Comparison of ENCODE assay signal across 28 mouse cellular contexts in genomic region chr10:118953440-118953839, GRCm38 (mm10).
DNase-seq lines count a peak whose midpoint lies in the region; ATAC-seq and TF ChIP-seq lines count a peak whose summit lies in the region.
"Had no signal": no experiment of that assay in that cellular context is flagged by ENCODE, and none has a peak within 500 bp of the region (broad histone marks: within the 10 kb centered on the region; RNA-seq: fewer than 3 reads in every experiment).

No protein-coding gene starts in this region.

- ATAC-seq in heart, embryonic 16.5 days (replicated peaks; ENCODE audit: extremely low read depth, insufficient read depth, low FRiP score): peak; percentile 85
- ATAC-seq: activated CD4-positive, CD25-positive, alpha-beta regulatory T cell, adult 4 months; CD4-positive, CD25-positive, alpha-beta regulatory T cell, adult 4 months; forebrain, embryonic 14.5 days; forebrain, embryonic 16.5 days; Patski had no signal

- 36% methylated on average over 6 of the region's 6 CpGs for WGBS in heart, embryonic 16.5 days
- WGBS in heart, adult 2 months: 38% methylated on average over 6 of the region's 6 CpGs

- no peak for TF ChIP-seq CTCF in heart, adult 2 months (IDR thresholded peaks at IDR 0.05)

- H3K27ac ChIP-seq in heart, embryonic 16.5 days (ENCODE audit: low read length): peak overlapping the region; percentile 1; the same call in 1 of the 2 replicates
- H3K27ac ChIP-seq in heart, adult 2 months: no peak overlapping the region
- H3K27ac ChIP-seq: embryonic facial prominence, embryonic 13.5 days; embryonic facial prominence, embryonic 15.5 days; forebrain, embryonic 10.5 days; forebrain, embryonic 12.5 days had no signal

- DNase-seq in heart, adult 11 months: peak; percentile 49
- no peak for DNase-seq in heart, postnatal 14 days
- DNase-seq in heart, adult 2 months: no peak
- peak; percentile 21 for DNase-seq in thymus, postnatal 4 days
- DNase-seq in thymus, postnatal 0 days (ENCODE audit: low spot score): no peak
- DNase-seq: adrenal gland, adult 8-10 months; adrenal gland, postnatal 14 days; adrenal gland, postnatal 36 days; cerebellum, adult 11 months; cerebellum, adult 18-20 months; cerebellum, adult 8-10 months; cerebellum, adult 9-11 months; cerebellum, postnatal 14 days; cerebellum, postnatal 36 days; embryo, embryonic 11 days had no signal

- no peaks in the 10 kb centered on the region for H3K9me3 ChIP-seq in heart, embryonic 16.5 days (replicated peaks; ENCODE audit: control insufficient read depth, low read length)
- H3K9me3 ChIP-seq: embryonic facial prominence, embryonic 13.5 days; embryonic facial prominence, embryonic 15.5 days; forebrain, embryonic 10.5 days; forebrain, embryonic 12.5 days had no signal

- H3K4me2 ChIP-seq in heart, embryonic 16.5 days (ENCODE audit: low read depth, low read length): no peak overlapping the region
- H3K4me2 ChIP-seq: embryonic facial prominence, embryonic 13.5 days; embryonic facial prominence, embryonic 15.5 days; forebrain, embryonic 12.5 days had no signal

- no peaks in the 10 kb centered on the region for H3K79me2 ChIP-seq in heart, adult 2 months (replicated peaks; ENCODE audit: control insufficient read depth, insufficient read depth, low read length)

- H3K36me3 ChIP-seq in heart, embryonic 16.5 days (ENCODE audit: control insufficient read depth, insufficient read depth): no peaks in the 10 kb centered on the region
- H3K36me3 ChIP-seq in heart, adult 2 months (ENCODE audit: control insufficient read depth, insufficient read depth, low read length): no peaks in the 10 kb centered on the region
- H3K36me3 ChIP-seq: embryonic facial prominence, embryonic 13.5 days; embryonic facial prominence, embryonic 15.5 days; forebrain, embryonic 10.5 days; forebrain, embryonic 12.5 days; G1E had no signal

- intact Hi-C loops in heart, postnatal 14 days (cut with DNase I): no loop called here
- intact Hi-C loops in heart, adult 2 months (cut with DNase I): no loop called here

- H3K9ac ChIP-seq in heart, embryonic 16.5 days (ENCODE audit: low read length): no peak overlapping the region
- H3K9ac ChIP-seq in heart, adult 2 months (ENCODE audit: low read depth, low read length): no peak overlapping the region
- H3K9ac ChIP-seq: embryonic facial prominence, embryonic 13.5 days; embryonic facial prominence, embryonic 15.5 days; forebrain, embryonic 12.5 days had no signal

- H3K4me3 ChIP-seq in heart, embryonic 16.5 days (ENCODE audit: low read length): no peak overlapping the region
- no peak overlapping the region for H3K4me3 ChIP-seq in heart, adult 2 months
- H3K4me3 ChIP-seq: embryonic facial prominence, embryonic 13.5 days; embryonic facial prominence, embryonic 15.5 days; erythroblast, embryonic 14.5 days; forebrain, embryonic 10.5 days; forebrain, embryonic 12.5 days had no signal

- peaks cover 13% of the 10 kb centered on the region for H3K4me1 ChIP-seq in heart, embryonic 16.5 days (ENCODE audit: control insufficient read depth, insufficient read depth, low read length)
- no peaks in the 10 kb centered on the region for H3K4me1 ChIP-seq in heart, adult 2 months (ENCODE audit: control insufficient read depth, insufficient read depth, low read length)
- H3K4me1 ChIP-seq: forebrain, embryonic 10.5 days; forebrain, embryonic 12.5 days had no signal

- H3K27me3 ChIP-seq in heart, embryonic 16.5 days (ENCODE audit: control insufficient read depth, insufficient read depth, low read length): no peaks in the 10 kb centered on the region; the same call in 1 of the 2 replicates
- no peaks in the 10 kb centered on the region for H3K27me3 ChIP-seq in heart, adult 2 months (ENCODE audit: control insufficient read depth, insufficient read depth, low read length)
- H3K27me3 ChIP-seq: CH12.LX; embryonic facial prominence, embryonic 13.5 days; embryonic facial prominence, embryonic 15.5 days had no signal

- no peak for TF ChIP-seq POLR2A in heart, adult 2 months (IDR thresholded peaks at IDR 0.05; ENCODE audit: insufficient read depth, low read depth, low read length)

- TF ChIP-seq EP300 in heart, adult 2 months (IDR thresholded peaks at IDR 0.05; ENCODE audit: insufficient read depth, low read depth, low read length): no peak

Comparison
In these comparisons a context has a peak if more than half of its experiments do, and no peak if none do; other contexts are left out.
1. DNase-seq: peak in heart, adult 11 months (single experiment) and thymus, postnatal 4 days (single experiment); none in heart, postnatal 14 days (0 of 2), heart, adult 2 months (0 of 2) and thymus, postnatal 0 days (single experiment).